Mouse (Mus musculus) thymus, adult 2 months (tissue): ENCODE results near the gene Clasp1.

ENCODE experiments used
- CTCF ChIP-seq: fragments of 200-500 bp; IDR thresholded peaks from 2 replicates; pipeline ENCODE4 v1.5.1; 2012; ENCODE audit warnings: mild to moderate bottlenecking, control low read depth, low read length, moderate library complexity, borderline replicate concordance; ENCODE audit not compliant: control insufficient read depth, poor library complexity, insufficient read depth; ENCODE audit errors: extremely low read depth
- POLR2A ChIP-seq: fragments of 200-500 bp; IDR thresholded peaks from 2 replicates; pipeline ENCODE4 v1.6.1; 2012; ENCODE audit warnings: mild to moderate bottlenecking, low read length, control low read depth, moderate library complexity; ENCODE audit not compliant: control insufficient read depth, poor library complexity, insufficient read depth; ENCODE audit errors: extremely low read depth

GRCm38 (mm10) chr1:118458279-118458678 is 69.4 kb downstream of the Clasp1 start:
- TF ChIP-seq CTCF (no peak), POLR2A (no peak)
